Comparison of ENCODE assay signal across 8 mouse cellular contexts in genomic region chr12:80133011-80133545, GRCm38 (mm10). TPM values are rescaled to one million over a fixed set of nuclear protein-coding genes. Genes with fewer than 3 reads are reported as not detected.
DNase-seq lines count a peak whose midpoint lies in the region; ATAC-seq and TF ChIP-seq lines count a peak whose summit lies in the region.

No protein-coding gene starts in this region.

- ATAC-seq in kidney, embryonic 15.5 days (replicated peaks; ENCODE audit: low FRiP score): peak; percentile 22
- ATAC-seq in hindbrain, postnatal 0 days: peak; percentile 41
- ATAC-seq in monocyte, adult 5-6 weeks (replicated peaks; ENCODE audit: insufficient number of reproducible peaks, low FRiP score, low TSS enrichment, poor library complexity, severe bottlenecking): 0 out of 2 replicates have a peak, but pooled peaks have one; percentile 1

- peak; percentile 6; the same call in 1 of the 2 replicates for TF ChIP-seq CTCF in brain, embryonic 14.5 days (IDR thresholded peaks at IDR 0.05; ENCODE audit: borderline replicate concordance, extremely low read depth, insufficient read depth, insufficient read length)
- TF ChIP-seq CTCF in hindbrain, postnatal 0 days (IDR thresholded peaks at IDR 0.05; ENCODE audit: low read depth): no peak

- H3K4me2 ChIP-seq in kidney, embryonic 15.5 days: peak overlapping the region; percentile 65
- peak overlapping the region; percentile 60 for H3K4me2 ChIP-seq in hindbrain, postnatal 0 days (ENCODE audit: low read depth, low read length)

- intact Hi-C loops in left cerebral cortex, postnatal 25 days (cut with DNase I): loop anchor here (2.0 to 5.0 kb wide), 3 partner anchors 18 to 774 kb away; no protein-coding TSS in a partner anchor

- WGBS in kidney, embryonic 15.5 days: 40% methylated on average over 9 of the region's 9 CpGs
- WGBS in hindbrain, postnatal 0 days: 37% methylated on average over 9 of the region's 9 CpGs

- peaks cover 40% of the 10 kb centered on the region for H3K4me1 ChIP-seq in kidney, embryonic 15.5 days
- H3K4me1 ChIP-seq in hindbrain, postnatal 0 days (ENCODE audit: insufficient read depth, low read length): peaks cover 23% of the 10 kb centered on the region

- H3K4me3 ChIP-seq in kidney, embryonic 15.5 days (replicated peaks): 0 out of 2 replicates have a peak overlapping the region, but pooled peaks have one; percentile 58
- peak overlapping the region; percentile 60 for H3K4me3 ChIP-seq in hindbrain, postnatal 0 days (ENCODE audit: low read length)

- no peaks in the 10 kb centered on the region for H3K9me3 ChIP-seq in kidney, embryonic 15.5 days (replicated peaks)
- no peaks in the 10 kb centered on the region for H3K9me3 ChIP-seq in hindbrain, postnatal 0 days (ENCODE audit: low read length)

- no peak for TF ChIP-seq POLR2A in brain, embryonic 14.5 days (IDR thresholded peaks at IDR 0.05; ENCODE audit: borderline replicate concordance, extremely low read depth, insufficient read depth, insufficient read length, poor library complexity, severe bottlenecking)

- no peaks in the 10 kb centered on the region for H3K27me3 ChIP-seq in kidney, embryonic 15.5 days
- no peaks in the 10 kb centered on the region for H3K27me3 ChIP-seq in hindbrain, postnatal 0 days (ENCODE audit: insufficient read depth, low read length)

- no peak overlapping the region for H3K9ac ChIP-seq in kidney, embryonic 15.5 days
- peak overlapping the region; percentile 78; the same call in 1 of the 2 replicates for H3K9ac ChIP-seq in hindbrain, postnatal 0 days (replicated peaks; ENCODE audit: low read length)

- DNase-seq in kidney, adult 9 months: no peak
- DNase-seq in brain, embryonic 14.5 days (ENCODE audit: low read depth): peak; percentile 50
- peak; percentile 40 for DNase-seq in hindbrain, postnatal 0 days (ENCODE audit: low spot score)
- DNase-seq in left cerebral cortex, postnatal 25 days (ENCODE audit: low spot score in 2 of 2): no peak
- no peak for DNase-seq in right cerebral cortex, adult 2 months (ENCODE audit: low spot score in 2 of 2)
- no peak for DNase-seq in thymus, postnatal 36 days

- H3K36me3 ChIP-seq in kidney, embryonic 15.5 days: no peaks in the 10 kb centered on the region
- no peaks in the 10 kb centered on the region for H3K36me3 ChIP-seq in hindbrain, postnatal 0 days (ENCODE audit: insufficient read depth, low read length)

- peak overlapping the region; percentile 98 for H3K27ac ChIP-seq in kidney, embryonic 15.5 days
- peak overlapping the region; percentile 98; the same call in 1 of the 2 replicates for H3K27ac ChIP-seq in hindbrain, postnatal 0 days

RNA-seq across cellular contexts. Expression of gene Zfp36l1, which starts 20.3 kb away (rescaled TPM):
- polyA plus RNA-seq in kidney, embryonic 15.5 days (2015; fragmentation: Nextera tagmentation; extraction: Ambion mirVana): 136 and 154 TPM in 2 replicates
- polyA plus RNA-seq in brain, embryonic 14.5 days (2012; rRNA removed): 80.2 and 81.0 TPM in 2 replicates
- total RNA-seq in hindbrain, postnatal 0 days (2014; rRNA removed): 61.8 and 69.5 TPM in 2 replicates
- 64.6 and 65.9 TPM in 2 replicates for polyA plus RNA-seq in hindbrain, postnatal 0 days (2015; fragmentation: Nextera tagmentation; extraction: Ambion mirVana)
- 42.9 to 74.7 TPM (median 44.7 TPM) in 3 replicates for total RNA-seq in monocyte, adult 5-6 weeks (2017)
- 10 to 100 TPM; 35.3 to 42.8 TPM for total RNA-seq in left cerebral cortex, postnatal 25 days (2021)

Comparison
In these comparisons a context has a peak if more than half of its experiments do, and no peak if none do; other contexts are left out.
1. DNase-seq: peak in brain, embryonic 14.5 days (single experiment) and hindbrain, postnatal 0 days (single experiment); none in kidney, adult 9 months (single experiment), left cerebral cortex, postnatal 25 days (0 of 2), right cerebral cortex, adult 2 months (0 of 2) and thymus, postnatal 36 days (0 of 2).
2. Peak in every context shown above with its lines, with median percentiles within 50 percentile points of each other: ATAC-seq.